Mouse (Mus musculus) forebrain, embryonic 10.5 days (tissue): ENCODE measurements around the gene Pla2g2c. TPM values are rescaled to one million over a fixed set of nuclear protein-coding genes. Genes with fewer than 3 reads are reported as not detected.

Experiments used
- polyA plus RNA-seq: library from polyadenylated mRNA; unstranded; fragments of >200 nt; fragmentation: Nextera tagmentation; extraction: Ambion mirVana; gene quantifications from 2 replicates; pipeline ENCODE4 v1.2.1, GENCODE M21; 2016

The Pla2g2c gene
- polyA plus RNA-seq, 1 experiment from 2014 or later: 0.33 TPM

Other genes with a start within 250 kb of the Pla2g2c start
- 0.17 and 0.43 TPM in 2 replicates for gene Vwa5b1, start 88.9 kb upstream of the Pla2g2c start, polyA plus RNA-seq
- gene Ubxn10, start 12.4 kb downstream of the Pla2g2c start, polyA plus RNA-seq: 1.0 and 1.4 TPM in 2 replicates
- gene Pla2g2f, start 32.8 kb downstream of the Pla2g2c start, polyA plus RNA-seq: not detected in 2 replicates
- 0.15 TPM in 1 of 2 replicates, not detected in the other for gene Pla2g2d, start 50.9 kb downstream of the Pla2g2c start, polyA plus RNA-seq
- 0.66 and 0.86 TPM in 2 replicates for gene Pla2g5, start 138.7 kb downstream of the Pla2g2c start, polyA plus RNA-seq
- gene Gm13030, start 149.2 kb downstream of the Pla2g2c start, polyA plus RNA-seq: not detected in 2 replicates
- not detected in 2 replicates for gene Pla2g2e, start 153.2 kb downstream of the Pla2g2c start, polyA plus RNA-seq
- gene Otud3, start 189.2 kb downstream of the Pla2g2c start, polyA plus RNA-seq: 3.5 TPM in 2 replicates
- not detected in 2 replicates for gene Rnf186, start 242.3 kb downstream of the Pla2g2c start, polyA plus RNA-seq
- gene Tmco4, start 248.1 kb downstream of the Pla2g2c start, polyA plus RNA-seq: 0.90 and 1.0 TPM in 2 replicates